ENCODE assay signal across 8 mouse cellular contexts in the genomic region with DNA sequence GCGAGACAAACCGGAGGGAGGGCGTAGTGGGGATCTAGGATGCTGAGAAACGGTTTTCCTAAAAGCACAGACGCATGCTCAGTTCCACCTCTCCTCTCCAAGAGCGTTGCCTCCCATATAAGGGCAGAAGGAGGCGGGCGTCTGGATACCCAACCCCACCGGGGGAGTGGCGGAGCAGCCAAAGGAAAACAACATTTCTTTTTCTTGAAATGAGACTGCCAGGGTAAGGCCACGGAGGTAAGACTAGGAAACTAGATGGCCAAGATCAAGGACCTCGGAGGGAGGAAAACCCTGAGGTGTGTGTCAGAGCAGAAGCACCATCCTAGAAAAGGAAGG. TPM values are rescaled to one million over a fixed set of nuclear protein-coding genes. Genes with fewer than 3 reads are reported as not detected.
A peak's percentile ranks its signal among the peaks of the same experiment; 100 is the strongest.
DNase-seq lines count a peak whose midpoint lies in the region; ATAC-seq and TF ChIP-seq lines count a peak whose summit lies in the region.

No protein-coding gene starts in this region.

- ATAC-seq in erythroblast, adult 5-6 weeks (replicated peaks; ENCODE audit: low FRiP score, poor library complexity, severe bottlenecking): no peak

- peak overlapping the region; percentile 53 for H3K4me3 ChIP-seq in cortical plate, adult 2 months (ENCODE audit: insufficient read depth, low read length)
- H3K4me3 ChIP-seq in left cerebral cortex, adult 2 months: peak overlapping the region; percentile 82

- peak; percentile 73 to 92 for DNase-seq in adrenal gland, adult (ENCODE audit: inconsistent age in 2 of 2, low spot score in 1 of 2)
- peak; percentile 81 for DNase-seq in gastrocnemius, postnatal 14 days
- DNase-seq in induced T-regulatory cell, adult 2 months (ENCODE audit: low read depth): peak; percentile 65
- peak; percentile 74 to 83 for DNase-seq in left cerebral cortex, adult 2 months (ENCODE audit: extremely low spot score in 1 of 2, low spot score in 2 of 2)
- peak; percentile 90 for DNase-seq in lung, postnatal 36 days
- DNase-seq in right cerebral cortex, postnatal 10 days (ENCODE audit: low spot score in 2 of 2): peak; percentile 89 to 91

- no peak for TF ChIP-seq CTCF in cortical plate, adult 2 months (IDR thresholded peaks at IDR 0.05; ENCODE audit: extremely low read depth, insufficient read depth, low read length)
- TF ChIP-seq CTCF in left cerebral cortex, adult 2 months (IDR thresholded peaks at IDR 0.05): no peak

- intact Hi-C loops in gastrocnemius, postnatal 14 days (cut with DNase I; ENCODE audit: low total_unique reads): no loop called here
- intact Hi-C loops in left cerebral cortex, adult 2 months (cut with DNase I): loop anchor here (2.0 to 10.0 kb wide), 3 partner anchors 29 to 457 kb away; no protein-coding TSS in a partner anchor

- H3K4me1 ChIP-seq in cortical plate, adult 2 months (ENCODE audit: control insufficient read depth, insufficient read depth, low read length): peaks cover 2% of the 10 kb centered on the region; the same call in 1 of the 2 replicates

- peak; percentile 91 for TF ChIP-seq POLR2A in cortical plate, adult 2 months (IDR thresholded peaks at IDR 0.05; ENCODE audit: extremely low read depth, insufficient read depth, low read length)

- no peak overlapping the region for H3K27ac ChIP-seq in cortical plate, adult 2 months (ENCODE audit: insufficient read depth, low read length)
- peak overlapping the region; percentile 95 for H3K27ac ChIP-seq in left cerebral cortex, adult 2 months

RNA-seq across cellular contexts. Expression of gene Dlat, which starts 38.1 kb away (rescaled TPM):
- polyA plus RNA-seq in cortical plate, adult 2 months (2012; rRNA removed): 49.4 and 49.8 TPM in 2 replicates
- 100 to 1,000 TPM; 235 to 280 TPM for total RNA-seq in gastrocnemius, postnatal 14 days (2021)
- 100 to 1,000 TPM; 110 to 119 TPM for total RNA-seq in left cerebral cortex, adult 2 months (2021)
- total RNA-seq in erythroblast, adult 5-6 weeks (2015; ENCODE audit: low replicate concordance): 16.7 and 19.8 TPM in 2 replicates
- 6.7 and 16.4 TPM in 2 replicates for total RNA-seq in erythroblast, adult 5-6 weeks (2017; ENCODE audit: low replicate concordance)

RNA-seq across cellular contexts. Expression of gene Dixdc1, which starts 41.6 kb away (rescaled TPM):
- 47.0 and 47.2 TPM in 2 replicates for polyA plus RNA-seq in cortical plate, adult 2 months (2012; rRNA removed)
- 1 to 10 TPM; 3.7 to 4.2 TPM for total RNA-seq in gastrocnemius, postnatal 14 days (2021)
- 10 to 100 TPM; 79.4 to 80.7 TPM for total RNA-seq in left cerebral cortex, adult 2 months (2021)
- not detected in 2 replicates for total RNA-seq in erythroblast, adult 5-6 weeks (2015; ENCODE audit: low replicate concordance)
- 0.68 TPM in 1 of 2 replicates, not detected in the other for total RNA-seq in erythroblast, adult 5-6 weeks (2017; ENCODE audit: low replicate concordance)

RNA-seq across cellular contexts. Expression of gene 2310030G06Rik, which starts 48.7 kb away (rescaled TPM):
- polyA plus RNA-seq in cortical plate, adult 2 months (2012; rRNA removed): 2.7 and 3.7 TPM in 2 replicates
- total RNA-seq in gastrocnemius, postnatal 14 days (2021): 1 to 10 TPM; 1.7 to 2.5 TPM
- total RNA-seq in left cerebral cortex, adult 2 months (2021): 1 to 10 TPM; 2.8 to 3.2 TPM
- not detected in 2 replicates for total RNA-seq in erythroblast, adult 5-6 weeks (2015; ENCODE audit: low replicate concordance)
- not detected in 2 replicates for total RNA-seq in erythroblast, adult 5-6 weeks (2017; ENCODE audit: low replicate concordance)

RNA-seq across cellular contexts. Expression of gene Cryab, which starts 53.5 kb away (rescaled TPM):
- polyA plus RNA-seq in cortical plate, adult 2 months (2012; rRNA removed): 267 and 331 TPM in 2 replicates
- total RNA-seq in gastrocnemius, postnatal 14 days (2021): 100 to 1,000 TPM; 804 to 989 TPM
- 100 to 1,000 TPM; 118 to 125 TPM for total RNA-seq in left cerebral cortex, adult 2 months (2021)
- total RNA-seq in erythroblast, adult 5-6 weeks (2015; ENCODE audit: low replicate concordance): not detected in 2 replicates
- total RNA-seq in erythroblast, adult 5-6 weeks (2017; ENCODE audit: low replicate concordance): not detected in 2 replicates

RNA-seq across cellular contexts. Expression of gene Hspb2, which starts 54.5 kb away (rescaled TPM):
- polyA plus RNA-seq in cortical plate, adult 2 months (2012; rRNA removed): 3.8 and 4.9 TPM in 2 replicates
- 100 to 1,000 TPM; 130 to 134 TPM for total RNA-seq in gastrocnemius, postnatal 14 days (2021)
- total RNA-seq in left cerebral cortex, adult 2 months (2021): 1 to 10 TPM; 1.4 to 1.5 TPM
- not detected in 2 replicates for total RNA-seq in erythroblast, adult 5-6 weeks (2015; ENCODE audit: low replicate concordance)
- not detected in 2 replicates for total RNA-seq in erythroblast, adult 5-6 weeks (2017; ENCODE audit: low replicate concordance)

Comparison
In these comparisons a context has a peak if more than half of its experiments do, and no peak if none do; other contexts are left out.
1. RNA of gene Dlat, which starts 38.1 kb away (total RNA-seq): 235 to 280 TPM in gastrocnemius, postnatal 14 days and 110 to 119 TPM in left cerebral cortex, adult 2 months; 6.7 to 19.8 TPM in erythroblast, adult 5-6 weeks; every median in the first group is over 4 times any median in the second.
2. RNA of gene Dixdc1, which starts 41.6 kb away (total RNA-seq): 79.4 to 80.7 TPM in left cerebral cortex, adult 2 months; 3.7 to 4.2 TPM in gastrocnemius, postnatal 14 days and 0.68 TPM in erythroblast, adult 5-6 weeks; every median in the first group is over 10 times any median in the second.
3. Peak in every context shown above with its lines, with median percentiles within 50 percentile points of each other: DNase-seq.